Mouse (Mus musculus): Measurements from ENCODE around the gene Eif2ak1.

The Eif2ak1 gene

GRCm38 (mm10) chr5:143897635-143898330 lies 80.2 kb downstream of the Eif2ak1 start, which contains the start of gene Ankrd61:
Gene Ankrd61, minus strand, starts transcription at chr5:143897685.
- DNase-seq (ENCODE audit: inconsistent age in 2 of 2, low spot score in 1 of 2), result no peak

GRCm38 (mm10) chr5:143902111-143902510 lies 84.5 kb downstream of the Eif2ak1 start:
- no peak for DNase-seq (ENCODE audit: inconsistent age in 2 of 2, low spot score in 1 of 2)

- DNase-seq (ENCODE audit: inconsistent age in 2 of 2, low spot score in 1 of 2), result no peak
These were observed 86.2 kb downstream of the Eif2ak1 start for GRCm38 (mm10) chr5:143903813-143904212.

- peak in 1 of 2 experiments; percentile 36 for DNase-seq (ENCODE audit: inconsistent age in 2 of 2, low spot score in 1 of 2)
These were observed 88.8 kb downstream of the Eif2ak1 start for GRCm38 (mm10) chr5:143906429-143906828.

- peak in 1 of 2 experiments; percentile 41 for DNase-seq (ENCODE audit: inconsistent age in 2 of 2, low spot score in 1 of 2)
These were observed 91.3 kb downstream of the Eif2ak1 start for GRCm38 (mm10) chr5:143908926-143909325.

GRCm38 (mm10) chr5:143909417-143910400 lies 92.1 kb downstream of the Eif2ak1 start, which contains the start of the genes Aimp2 and Pms2:
Gene Aimp2, minus strand, starts transcription at chr5:143909847.
Gene Pms2, plus strand, starts transcription at chr5:143909964.
- DNase-seq (ENCODE audit: inconsistent age in 2 of 2, low spot score in 1 of 2), result peak; percentile 97 to 99

GRCm38 (mm10) chr5:143916221-143916620 lies 98.6 kb downstream of the Eif2ak1 start:
- no peak for DNase-seq (ENCODE audit: inconsistent age in 2 of 2, low spot score in 1 of 2)

- peak; percentile 55 to 86 for DNase-seq (ENCODE audit: inconsistent age in 2 of 2, low spot score in 1 of 2)
These were observed 99.8 kb downstream of the Eif2ak1 start for GRCm38 (mm10) chr5:143917418-143917817.

- no peak for DNase-seq (ENCODE audit: inconsistent age in 2 of 2, low spot score in 1 of 2)
These were observed 100.5 kb downstream of the Eif2ak1 start for GRCm38 (mm10) chr5:143918120-143918519.

GRCm38 (mm10) chr5:143924781-143925452 lies 107.3 kb downstream of the Eif2ak1 start:
- DNase-seq (ENCODE audit: inconsistent age in 2 of 2, low spot score in 1 of 2), result no peak

GRCm38 (mm10) chr5:143927875-143928274 lies 110.3 kb downstream of the Eif2ak1 start, which contains the start of gene Gm42421:
Gene Gm42421, plus strand, starts transcription at chr5:143928175.
- no peak for DNase-seq (ENCODE audit: inconsistent age in 2 of 2, low spot score in 1 of 2)

GRCm38 (mm10) chr5:143929291-143929690 lies 111.7 kb downstream of the Eif2ak1 start:
- DNase-seq (ENCODE audit: inconsistent age in 2 of 2, low spot score in 1 of 2), result no peak

GRCm38 (mm10) chr5:143930656-143931055 lies 113.1 kb downstream of the Eif2ak1 start:
- DNase-seq (ENCODE audit: inconsistent age in 2 of 2, low spot score in 1 of 2), result no peak

- no peak for DNase-seq (ENCODE audit: inconsistent age in 2 of 2, low spot score in 1 of 2)
These were observed 114.4 kb downstream of the Eif2ak1 start for GRCm38 (mm10) chr5:143931863-143932580.

GRCm38 (mm10) chr5:143932831-143933230 lies 115.2 kb downstream of the Eif2ak1 start, which contains the start of gene Rsph10b:
Gene Rsph10b, plus strand, starts transcription at chr5:143933035.
- DNase-seq (ENCODE audit: inconsistent age in 2 of 2, low spot score in 1 of 2), result peak; percentile 39 to 70

- no peak for DNase-seq (ENCODE audit: inconsistent age in 2 of 2, low spot score in 1 of 2)
These were observed 115.8 kb downstream of the Eif2ak1 start for GRCm38 (mm10) chr5:143933414-143933813.

GRCm38 (mm10) chr5:143933875-143934274 lies 116.3 kb downstream of the Eif2ak1 start:
- no peak for DNase-seq (ENCODE audit: inconsistent age in 2 of 2, low spot score in 1 of 2)

- DNase-seq (ENCODE audit: inconsistent age in 2 of 2, low spot score in 1 of 2), result no peak
These were observed 118.6 kb downstream of the Eif2ak1 start for GRCm38 (mm10) chr5:143936156-143936555.

GRCm38 (mm10) chr5:143941588-143941987 lies 124.0 kb downstream of the Eif2ak1 start:
- no peak for DNase-seq (ENCODE audit: inconsistent age in 2 of 2, low spot score in 1 of 2)

Measured in adrenal gland, adult (tissue).